Mouse (Mus musculus) MEL (cell line): Measurements from ENCODE around the gene Elobl.

Experiments
- CHD2 ChIP-seq: IDR thresholded peaks from 2 replicates; pipeline ENCODE4 v1.6.1; 2011; ENCODE audit warnings: low read length, improper control_type of control experiment
- MAX ChIP-seq: IDR thresholded peaks from 2 replicates; pipeline ENCODE4 v1.6.1; 2011; ENCODE audit warnings: low read length, improper control_type of control experiment
- MAZ ChIP-seq: IDR thresholded peaks from 2 replicates; pipeline ENCODE4 v1.6.1; 2012; ENCODE audit warnings: low read depth, mild to moderate bottlenecking, inconsistent platforms, low read length, improper control_type of control experiment
- MEF2A ChIP-seq: IDR thresholded peaks from 2 replicates; pipeline ENCODE4 v1.6.1; 2014; ENCODE audit warnings: low read depth, mild to moderate bottlenecking, inconsistent platforms, low read length, improper control_type of control experiment; ENCODE audit not compliant: poor library complexity, insufficient replicate concordance, severe bottlenecking; ENCODE audit errors: extremely low read depth
- POLR2A ChIP-seq, 2 experiments: IDR thresholded peaks; 2 replicates each; pipeline ENCODE4 v1.6.1; 2011 to 2012; ENCODE audit warnings: low read length in 2 of 2, mild to moderate bottlenecking in 2 of 2, control low read depth in 1 of 2, improper control_type of control experiment in 1 of 2, low read depth in 1 of 2, moderate library complexity in 1 of 2; ENCODE audit not compliant: control insufficient read depth in 1 of 2, insufficient read depth in 1 of 2, poor library complexity in 1 of 2
- POLR2AphosphoS2 ChIP-seq: IDR thresholded peaks from 2 replicates; pipeline ENCODE4 v1.6.1; 2011; ENCODE audit warnings: low read length, improper control_type of control experiment
- SIN3A ChIP-seq: IDR thresholded peaks from 2 replicates; pipeline ENCODE4 v1.6.1; 2012; ENCODE audit warnings: low read length, improper control_type of control experiment, inconsistent platforms

DNA sequence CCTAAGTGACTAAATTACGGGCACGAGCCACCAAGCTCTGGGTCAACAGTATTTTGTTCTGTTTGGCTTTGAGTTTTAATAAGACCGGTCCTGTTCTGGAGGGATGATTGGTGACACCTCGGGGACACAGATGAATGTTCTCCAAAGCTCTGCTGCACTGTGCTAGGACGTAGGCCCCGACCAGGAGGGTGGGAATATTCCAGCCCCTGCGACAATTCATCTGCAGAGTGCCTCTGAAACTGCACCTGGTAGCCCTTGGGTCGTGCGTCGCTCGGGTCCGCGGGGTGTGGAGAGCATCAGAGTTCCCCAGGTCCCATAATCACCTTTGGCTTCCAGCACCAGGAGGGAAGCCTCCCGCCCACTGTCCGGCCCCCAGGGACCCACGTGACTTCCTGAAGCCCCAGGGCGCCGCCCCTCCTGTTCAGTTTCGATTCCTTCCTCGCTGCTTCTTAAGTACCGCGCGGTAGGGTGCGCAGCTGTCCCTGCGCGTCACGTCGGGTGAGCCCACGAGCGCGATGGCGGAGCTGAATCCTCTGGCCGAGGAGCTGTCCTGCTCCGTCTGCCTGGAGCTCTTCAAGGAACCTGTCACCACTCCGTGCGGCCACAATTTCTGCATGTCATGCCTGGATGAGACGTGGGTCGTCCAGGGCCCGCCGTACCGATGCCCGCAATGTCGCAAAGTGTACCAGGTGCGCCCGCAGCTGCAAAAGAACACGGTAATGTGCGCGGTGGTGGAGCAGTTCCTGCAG lies 32.4 kb upstream of the Elobl start, which contains the start of gene Trim25:
- TF ChIP-seq MEF2A: no peak
- TF ChIP-seq MAZ: 0 out of 2 replicates have a peak, but pooled peaks have one; percentile 43
- peak; percentile 80 to 93; a peak in 3 of 4 replicates for TF ChIP-seq POLR2A (IDR thresholded peaks at IDR 0.05; ENCODE audit: control insufficient read depth in 1 of 2, insufficient read depth in 1 of 2, low read depth in 1 of 2, low read length in 2 of 2, poor library complexity in 1 of 2)
- peak; percentile 89 for TF ChIP-seq MAX
- peak; percentile 93 for TF ChIP-seq POLR2AphosphoS2
- TF ChIP-seq SIN3A: peak; percentile 78
- no peak for TF ChIP-seq CHD2
